Mouse (Mus musculus): Measurements from ENCODE around the gene Loxl1. TPM values are rescaled to one million over a fixed set of nuclear protein-coding genes. Genes with fewer than 3 reads are reported as not detected.
A peak's percentile ranks its signal among the peaks of the same experiment; 100 is the strongest.

Loxl1 gene
- polyA plus RNA-seq, 2 experiments, result 0.80 to 1.2 TPM

DNA sequence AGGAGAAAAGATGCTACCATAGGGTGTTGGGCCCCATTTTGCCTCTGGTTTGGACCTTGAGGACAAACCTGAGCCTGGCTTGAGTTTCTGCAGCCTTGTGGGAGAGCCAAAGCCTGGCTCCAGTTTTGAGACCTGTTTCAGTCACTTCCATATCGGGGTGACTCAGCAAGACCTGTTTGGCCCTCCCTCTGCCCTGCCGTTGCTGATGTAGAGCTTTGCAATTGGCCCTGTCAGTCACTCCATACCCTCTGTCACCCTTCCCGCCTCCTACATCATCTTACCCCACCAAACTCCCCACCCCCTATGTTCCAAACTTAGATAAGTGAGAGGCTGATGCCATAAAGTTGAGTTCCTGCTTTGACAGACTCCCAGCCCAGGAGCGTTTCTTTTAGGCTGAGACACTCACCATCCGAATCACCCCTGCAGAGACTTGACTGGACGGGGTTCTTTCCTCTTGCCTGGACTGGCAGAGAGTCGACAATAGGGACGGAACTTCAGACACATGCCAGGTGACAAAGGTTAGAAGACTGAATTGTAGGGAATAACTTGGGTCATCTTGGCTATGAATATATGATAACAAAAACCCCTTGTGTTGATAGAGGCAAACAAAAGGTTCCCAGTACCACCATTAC is 23.8 kb upstream of the Loxl1 start:
- DNase-seq (ENCODE audit: low read depth in 3 of 3, low spot score in 3 of 3), result no peak
- no peak overlapping the region for H3K4me3 ChIP-seq (ENCODE audit: insufficient read depth in 1 of 2, low read depth in 2 of 2, low read length in 2 of 2)
- TF ChIP-seq EP300 (IDR thresholded peaks at IDR 0.05; ENCODE audit: low read depth) (no peak), CTCF (IDR thresholded peaks at IDR 0.05; ENCODE audit: low read depth) (no peak)
- no peaks in the 10 kb centered on the region for H3K9me3 ChIP-seq (ENCODE audit: control insufficient read depth, low read length)
- no peak for ATAC-seq (ENCODE audit: insufficient read depth)
- H3K9ac ChIP-seq (replicated peaks), result no peak overlapping the region
- no peak overlapping the region for H3K4me2 ChIP-seq (ENCODE audit: low read depth)
- no peaks in the 10 kb centered on the region for H3K36me3 ChIP-seq (replicated peaks; ENCODE audit: control insufficient read depth, insufficient read depth, low read depth)
- H3K4me1 ChIP-seq (replicated peaks; ENCODE audit: control insufficient read depth in 2 of 2, insufficient read depth in 2 of 2, low read length in 1 of 2), result no peaks in the 10 kb centered on the region
- WGBS (ENCODE audit: insufficient replicate concordance), result 49% methylated on average over 8 of the region's 8 CpGs
- no peaks in the 10 kb centered on the region for H3K27me3 ChIP-seq (ENCODE audit: control insufficient read depth, insufficient read depth, low read length)
- no peak overlapping the region for H3K27ac ChIP-seq

DNA sequence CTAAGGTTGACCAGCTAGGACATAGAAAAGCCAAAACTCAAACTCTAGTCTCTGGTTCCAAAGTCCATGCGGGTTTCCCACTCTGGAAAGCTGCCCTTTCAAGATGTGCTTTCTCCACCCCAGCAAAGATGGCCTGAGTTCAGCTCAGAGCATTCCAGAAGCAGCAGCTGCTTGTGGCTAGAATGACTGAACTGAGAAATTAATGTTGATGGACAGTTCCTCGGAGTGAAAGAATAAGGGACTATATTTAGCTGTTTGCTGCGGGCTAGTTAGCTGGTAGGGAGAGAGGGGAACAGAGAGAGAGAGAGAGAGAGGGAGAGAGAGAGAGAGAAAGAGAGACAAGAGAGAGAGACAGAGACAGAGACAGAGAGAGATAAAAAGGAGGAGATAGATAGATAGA is 18.3 kb upstream of the Loxl1 start:
- H3K36me3 ChIP-seq (replicated peaks; ENCODE audit: control insufficient read depth, insufficient read depth, low read depth), result no peaks in the 10 kb centered on the region
- H3K9ac ChIP-seq (replicated peaks), result no peak overlapping the region
- no peak overlapping the region for H3K27ac ChIP-seq
- ATAC-seq (ENCODE audit: insufficient read depth) (no peak), DNase-seq (ENCODE audit: low read depth in 3 of 3, low spot score in 3 of 3) (no peak)
- no peak overlapping the region for H3K4me3 ChIP-seq (ENCODE audit: insufficient read depth in 1 of 2, low read depth in 2 of 2, low read length in 2 of 2)
- no peak for TF ChIP-seq EP300 (IDR thresholded peaks at IDR 0.05; ENCODE audit: low read depth)
- no peak for TF ChIP-seq CTCF (IDR thresholded peaks at IDR 0.05; ENCODE audit: low read depth)
- no peaks in the 10 kb centered on the region for H3K27me3 ChIP-seq (ENCODE audit: control insufficient read depth, insufficient read depth, low read length)
- no peak overlapping the region for H3K4me2 ChIP-seq (ENCODE audit: low read depth)
- H3K9me3 ChIP-seq (ENCODE audit: control insufficient read depth, low read length), result no peaks in the 10 kb centered on the region
- no peaks in the 10 kb centered on the region for H3K4me1 ChIP-seq (replicated peaks; ENCODE audit: control insufficient read depth in 2 of 2, insufficient read depth in 2 of 2, low read length in 1 of 2)
- 47% methylated on average over 3 of the region's 3 CpGs for WGBS (ENCODE audit: insufficient replicate concordance)

DNA sequence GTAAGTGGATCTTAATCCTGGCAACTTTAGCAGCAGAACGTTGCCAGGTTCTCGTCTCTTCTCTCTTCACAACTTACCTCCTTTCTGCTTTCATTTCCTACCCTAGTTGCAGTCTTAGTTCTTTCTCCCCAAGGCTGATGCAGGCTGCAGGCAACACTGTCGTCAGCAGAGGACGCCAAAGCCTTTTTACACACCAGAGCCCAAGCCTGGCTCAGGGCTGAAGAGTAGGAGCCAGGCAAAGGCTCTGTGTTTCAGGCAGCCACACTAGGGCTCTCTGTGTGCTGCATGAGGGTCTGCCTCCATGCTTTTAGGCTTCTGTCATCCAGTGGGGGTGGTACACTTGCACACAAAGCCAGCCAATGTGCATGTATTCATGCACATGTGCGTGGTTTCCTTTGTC is 17.3 kb upstream of the Loxl1 start:
- Histone ChIP-seq H3K4me2 (ENCODE audit: low read depth) (no peak overlapping the region), H3K4me3 (ENCODE audit: insufficient read depth in 1 of 2, low read depth in 2 of 2, low read length in 2 of 2) (no peak overlapping the region), H3K4me1 (replicated peaks; ENCODE audit: control insufficient read depth in 2 of 2, insufficient read depth in 2 of 2, low read length in 1 of 2) (no peaks in the 10 kb centered on the region), H3K9me3 (ENCODE audit: control insufficient read depth, low read length) (no peaks in the 10 kb centered on the region), H3K27me3 (ENCODE audit: control insufficient read depth, insufficient read depth, low read length) (no peaks in the 10 kb centered on the region), H3K27ac (no peak overlapping the region), H3K9ac (replicated peaks) (no peak overlapping the region), H3K36me3 (replicated peaks; ENCODE audit: control insufficient read depth, insufficient read depth, low read depth) (no peaks in the 10 kb centered on the region)
- TF ChIP-seq CTCF (IDR thresholded peaks at IDR 0.05; ENCODE audit: low read depth), result peak; percentile 68
- TF ChIP-seq EP300 (IDR thresholded peaks at IDR 0.05; ENCODE audit: low read depth), result no peak
- ATAC-seq (ENCODE audit: insufficient read depth) (no peak), DNase-seq (ENCODE audit: low read depth in 3 of 3, low spot score in 3 of 3) (no peak)
- 19% methylated on average over 5 of the region's 5 CpGs for WGBS (ENCODE audit: insufficient replicate concordance)

DNA sequence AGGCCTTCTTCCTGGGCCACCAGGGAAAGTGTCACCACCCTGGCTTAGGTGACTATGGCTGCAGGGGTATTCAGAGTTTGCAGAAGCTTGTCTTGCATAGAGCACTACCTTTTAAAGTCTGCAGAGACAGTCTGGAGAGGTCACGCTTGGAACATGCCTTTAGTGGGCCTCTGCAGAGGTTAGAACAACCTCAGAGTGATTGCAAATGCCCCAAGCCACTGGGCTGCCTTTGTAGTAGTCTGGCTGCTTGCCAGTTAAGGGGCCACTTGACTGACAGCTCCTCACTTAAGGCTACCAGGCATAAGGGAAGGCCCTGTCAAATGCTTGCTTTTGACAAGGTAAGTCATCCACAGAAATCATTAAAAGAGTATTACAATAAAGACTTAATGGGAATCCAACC is 14.4 kb upstream of the Loxl1 start:
- Histone ChIP-seq H3K9ac (replicated peaks) (no peak overlapping the region), H3K9me3 (ENCODE audit: control insufficient read depth, low read length) (no peaks in the 10 kb centered on the region), H3K36me3 (replicated peaks; ENCODE audit: control insufficient read depth, insufficient read depth, low read depth) (no peaks in the 10 kb centered on the region), H3K27me3 (ENCODE audit: control insufficient read depth, insufficient read depth, low read length) (no peaks in the 10 kb centered on the region), H3K27ac (no peak overlapping the region), H3K4me3 (ENCODE audit: insufficient read depth in 1 of 2, low read depth in 2 of 2, low read length in 2 of 2) (no peak overlapping the region), H3K4me2 (ENCODE audit: low read depth) (no peak overlapping the region), H3K4me1 (replicated peaks; ENCODE audit: control insufficient read depth in 2 of 2, insufficient read depth in 2 of 2, low read length in 1 of 2) (no peaks in the 10 kb centered on the region)
- DNase-seq (ENCODE audit: low read depth in 3 of 3, low spot score in 3 of 3) (no peak), ATAC-seq (ENCODE audit: insufficient read depth) (no peak)
- 39% methylated on average over 1 of the region's 1 CpGs for WGBS (ENCODE audit: insufficient replicate concordance)
- TF ChIP-seq EP300 (IDR thresholded peaks at IDR 0.05; ENCODE audit: low read depth) (no peak), CTCF (IDR thresholded peaks at IDR 0.05; ENCODE audit: low read depth) (no peak)

DNA sequence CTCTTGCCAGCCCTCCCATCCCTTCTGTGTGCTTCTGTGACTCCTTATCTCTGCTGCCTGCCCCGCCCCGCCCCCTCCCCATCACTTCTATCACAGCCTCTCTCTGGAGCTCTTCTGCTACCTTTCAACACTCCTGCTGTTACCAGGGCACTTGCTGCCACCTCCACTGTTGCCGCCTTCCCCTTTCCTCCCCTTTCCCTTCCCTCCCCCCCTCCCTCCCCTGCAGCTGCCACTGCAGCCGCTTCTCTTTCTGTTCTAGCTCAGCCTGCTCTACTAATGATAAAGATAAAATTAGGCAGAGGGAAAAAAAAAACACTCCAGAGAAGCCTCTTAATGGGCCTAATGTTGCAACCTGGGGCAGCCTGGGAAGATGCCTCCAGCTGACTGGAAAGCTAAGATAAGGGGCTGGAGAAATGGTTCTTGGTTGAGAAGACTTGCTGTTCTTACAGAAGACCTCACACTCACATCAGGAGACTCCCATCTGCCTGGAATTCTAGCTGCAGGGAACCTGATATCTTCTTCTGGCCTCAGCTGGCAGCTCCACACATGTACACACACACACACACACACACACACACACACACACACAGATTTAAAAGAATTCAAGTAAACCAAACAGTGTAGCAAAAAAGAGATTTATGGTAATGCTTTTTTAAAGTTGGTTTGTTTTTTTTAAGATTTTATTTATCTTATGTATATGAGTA is 13.6 kb upstream of the Loxl1 start:
- ATAC-seq (ENCODE audit: insufficient read depth) (no peak), DNase-seq (ENCODE audit: low read depth in 3 of 3, low spot score in 3 of 3) (no peak)
- H3K4me2 ChIP-seq (ENCODE audit: low read depth), result no peak overlapping the region
- H3K27me3 ChIP-seq (ENCODE audit: control insufficient read depth, insufficient read depth, low read length), result no peaks in the 10 kb centered on the region
- H3K27ac ChIP-seq, result no peak overlapping the region
- no peaks in the 10 kb centered on the region for H3K4me1 ChIP-seq (replicated peaks; ENCODE audit: control insufficient read depth in 2 of 2, insufficient read depth in 2 of 2, low read length in 1 of 2)
- no peaks in the 10 kb centered on the region for H3K36me3 ChIP-seq (replicated peaks; ENCODE audit: control insufficient read depth, insufficient read depth, low read depth)
- TF ChIP-seq CTCF (IDR thresholded peaks at IDR 0.05; ENCODE audit: low read depth) (no peak), EP300 (IDR thresholded peaks at IDR 0.05; ENCODE audit: low read depth) (no peak)
- H3K4me3 ChIP-seq (ENCODE audit: insufficient read depth in 1 of 2, low read depth in 2 of 2, low read length in 2 of 2), result no peak overlapping the region
- 15% methylated on average over 4 of the region's 4 CpGs for WGBS (ENCODE audit: insufficient replicate concordance)
- no peak overlapping the region for H3K9ac ChIP-seq (replicated peaks)
- H3K9me3 ChIP-seq (ENCODE audit: control insufficient read depth, low read length), result no peaks in the 10 kb centered on the region

All from liver, embryonic 14.5 days (tissue).